Mouse (Mus musculus) left cerebral cortex, adult 18-20 months (tissue): ENCODE measurements at regions not wholly inside any gene's neighbourhood (a gene's known extent, or its start where the extent isn't known, plus 50 kb on each side); places are given as distances from the start of the nearest gene placed in this dataset.

ENCODE experiments used
- DNase-seq, 2 experiments: peaks; one replicate each; pipeline ENCODE4 v3.0.0; 2021 to 2022; ENCODE audit warnings: low spot score in 2 of 2, mixed read lengths in 1 of 2

GRCm38 (mm10) chr13:42244240-42245086, 56.8 kb upstream of the Edn1 start:
- peak; percentile 4 to 7 for DNase-seq

- no peak for DNase-seq
Measured at GRCm38 (mm10) chr13:42245753-42246409, 55.4 kb upstream of the Edn1 start.
